Mouse (Mus musculus): ENCODE data around the gene Elob.

DNA sequence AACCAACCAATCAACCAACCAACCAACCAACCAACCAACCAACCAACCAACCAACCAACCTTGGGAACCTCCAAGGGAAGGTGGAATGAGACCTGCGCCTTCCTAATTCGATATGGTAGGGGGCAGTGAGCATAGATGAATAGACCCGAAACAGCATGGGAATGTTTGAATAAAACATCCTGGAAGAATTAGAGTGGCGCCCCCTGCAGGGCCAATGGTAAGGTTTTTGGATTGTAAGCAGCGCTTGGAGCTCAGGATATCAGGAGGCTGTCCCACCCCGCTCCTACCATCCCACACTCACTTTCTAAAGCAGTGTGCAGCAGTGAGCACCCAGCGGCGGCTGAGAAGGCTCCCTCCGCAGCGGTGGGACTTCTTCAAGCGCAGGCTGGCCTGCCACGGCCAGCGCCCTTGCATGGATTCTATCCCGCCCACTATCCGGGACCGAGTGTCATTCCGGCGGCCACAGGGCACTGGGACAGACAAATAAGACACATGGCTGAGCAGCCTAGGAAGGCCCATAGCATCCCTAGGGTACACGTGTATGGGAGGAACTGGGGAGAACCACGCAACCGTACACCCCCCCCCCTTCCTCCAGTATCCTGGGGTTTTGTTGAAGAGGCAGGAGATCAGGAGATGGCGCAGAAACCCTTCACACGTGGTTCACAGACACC, 14.3 kb upstream of the Elob start:
- peak; percentile 35; the same call in 1 of the 2 replicates for TF ChIP-seq CTCF (IDR thresholded peaks at IDR 0.05; ENCODE audit: control insufficient read depth, insufficient read depth, insufficient replicate concordance, low read depth, low read length)
- no peak for TF ChIP-seq POLR2A (IDR thresholded peaks at IDR 0.05; ENCODE audit: control insufficient read depth, low read depth, low read length)
